Mouse (Mus musculus) lung, adult 2 months (tissue): ENCODE data around the gene Slc19a1.

Experiments
- CTCF ChIP-seq: fragments of 200-500 bp; IDR thresholded peaks from 2 replicates; pipeline ENCODE4 v1.5.1; 2011; ENCODE audit warnings: mild to moderate bottlenecking, low read length, control low read depth; ENCODE audit not compliant: insufficient read depth
- POLR2A ChIP-seq: fragments of 200-500 bp; IDR thresholded peaks from 2 replicates; pipeline ENCODE4 v1.6.1; 2011; ENCODE audit warnings: low read depth, mild to moderate bottlenecking, control low read depth, low read length, borderline replicate concordance; ENCODE audit errors: extremely low read depth

- no peak for TF ChIP-seq CTCF
- TF ChIP-seq POLR2A: no peak
Observed at GRCm38 (mm10) chr10:77056768-77057167, 24.7 kb downstream of the Slc19a1 start.
